Mouse (Mus musculus) c-Kit-positive CD71-negative TER-119-negative erythroid progenitor cells, embryonic 14.5 days (primary cell): Measurements from ENCODE around the gene Apbb2.

Experiments
- DNase-seq: peaks from one replicate; pipeline ENCODE4 v3.0.0-alpha.2; 2013; ENCODE audit warnings: low read depth

Gene Apbb2

DNA sequence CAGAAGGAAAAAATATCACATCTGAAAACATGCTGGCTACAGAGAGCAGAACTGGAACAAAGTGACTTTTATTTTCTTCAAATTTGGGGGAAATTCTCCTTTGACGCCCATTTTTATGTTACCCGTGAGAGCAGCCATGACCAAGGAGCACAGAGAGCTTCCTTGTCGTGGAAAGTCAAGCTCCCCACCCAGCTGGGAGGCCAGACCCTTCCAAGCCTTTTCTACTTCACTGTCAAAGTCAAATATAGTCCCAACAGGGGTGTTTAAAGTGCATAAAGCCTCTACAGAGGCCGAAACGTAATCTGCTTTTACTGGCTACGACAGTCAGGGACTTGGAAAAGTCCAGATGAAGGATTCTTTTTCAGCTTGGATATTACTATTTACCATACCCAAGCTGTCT, 101.1 kb downstream of the Apbb2 start:
- DNase-seq, result no peak

DNA sequence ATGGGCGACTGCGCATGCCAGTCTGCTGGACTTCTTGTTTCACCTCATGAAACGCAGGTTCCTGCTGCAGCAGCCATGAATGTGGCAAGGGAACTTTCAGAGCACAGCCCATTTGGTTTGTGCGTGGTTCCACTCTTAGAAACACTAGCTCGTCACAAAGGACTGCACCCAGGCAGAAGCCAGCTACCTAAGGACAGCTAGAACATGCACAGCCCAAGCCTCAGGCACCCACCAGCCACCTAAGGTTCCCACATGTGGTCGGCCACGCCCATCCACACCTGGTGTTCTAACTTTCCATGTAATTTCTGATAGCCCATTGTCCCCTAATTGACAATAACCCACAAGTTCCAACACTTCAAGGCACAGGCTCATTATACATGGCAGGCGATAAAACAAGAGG, 102.3 kb downstream of the Apbb2 start:
- DNase-seq, result no peak

DNA sequence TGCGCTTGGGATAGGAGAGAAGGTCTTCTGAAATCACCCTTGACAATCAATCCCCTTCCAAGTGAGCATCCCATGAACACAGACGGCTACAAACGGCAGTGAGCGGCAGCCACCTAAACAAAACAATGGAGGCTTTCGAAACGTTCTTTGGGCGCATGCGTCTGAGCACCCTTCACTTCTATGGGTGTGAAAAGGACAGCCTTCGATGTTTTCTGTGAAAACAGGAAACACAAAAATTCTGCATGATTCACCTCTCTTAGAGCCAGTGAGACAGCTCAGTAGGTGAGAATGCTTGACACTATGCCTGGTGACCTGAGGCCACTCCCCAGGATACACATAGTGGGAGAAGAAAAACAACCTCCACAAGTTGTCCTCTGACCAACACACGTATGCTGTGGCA, 103.3 kb downstream of the Apbb2 start:
- no peak for DNase-seq

DNA sequence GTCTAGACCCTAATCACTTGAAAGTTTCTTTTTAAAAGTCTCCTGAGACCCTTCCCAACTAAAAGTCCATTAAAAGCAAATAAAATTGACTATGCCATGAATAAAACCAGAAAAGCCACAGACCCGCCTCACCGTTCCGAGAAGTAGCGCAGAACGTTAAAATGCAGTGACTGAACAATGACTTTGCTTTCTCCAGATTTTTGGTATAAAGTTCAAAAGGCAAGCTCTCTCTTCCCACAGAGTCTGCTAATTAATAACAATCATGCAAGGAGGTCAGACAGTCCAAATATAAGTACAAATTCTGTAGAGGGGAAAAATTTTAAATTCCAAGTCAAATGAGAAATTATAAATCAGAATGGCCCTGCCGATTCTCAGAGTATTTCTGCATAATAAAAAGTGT, 103.9 kb downstream of the Apbb2 start:
- no peak for DNase-seq

DNA sequence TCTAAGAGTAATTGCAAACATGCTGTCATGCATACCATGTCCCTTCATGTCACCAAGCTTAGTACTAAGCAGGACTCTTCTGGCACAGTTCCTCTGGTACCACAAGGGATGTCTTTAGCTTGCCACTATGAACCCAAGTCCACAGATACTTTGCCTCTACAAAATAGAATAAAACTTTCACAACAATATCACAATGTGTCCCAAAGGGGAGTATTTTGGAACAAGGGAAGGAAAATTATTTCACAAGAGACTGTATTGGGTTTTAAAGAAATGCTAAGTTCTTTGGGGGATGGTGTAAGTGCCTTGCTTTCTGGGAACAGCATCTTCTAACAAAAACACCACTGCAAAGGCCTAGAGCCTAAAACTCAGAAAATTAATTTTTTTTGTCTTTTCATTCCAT, 105.2 kb downstream of the Apbb2 start:
- DNase-seq, result no peak

DNA sequence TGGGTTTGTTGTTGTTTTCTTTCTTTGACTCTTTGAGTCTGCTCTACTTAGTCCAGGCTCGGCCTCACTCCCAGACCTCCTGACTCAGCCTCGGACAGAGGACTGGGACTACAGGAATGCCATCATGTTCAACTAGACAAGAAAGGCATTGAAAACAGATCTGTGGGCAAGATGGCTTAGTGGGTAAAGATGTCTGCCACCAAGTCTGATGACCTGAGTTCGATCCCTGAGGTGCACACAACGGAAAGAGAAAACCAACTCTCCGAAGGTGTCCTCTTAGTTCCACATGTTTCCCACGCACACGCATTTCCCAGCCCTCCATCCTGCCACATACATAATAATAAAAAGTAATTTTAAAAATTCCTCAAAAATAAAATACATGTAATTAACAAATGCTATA, 106.1 kb downstream of the Apbb2 start:
- no peak for DNase-seq

DNA sequence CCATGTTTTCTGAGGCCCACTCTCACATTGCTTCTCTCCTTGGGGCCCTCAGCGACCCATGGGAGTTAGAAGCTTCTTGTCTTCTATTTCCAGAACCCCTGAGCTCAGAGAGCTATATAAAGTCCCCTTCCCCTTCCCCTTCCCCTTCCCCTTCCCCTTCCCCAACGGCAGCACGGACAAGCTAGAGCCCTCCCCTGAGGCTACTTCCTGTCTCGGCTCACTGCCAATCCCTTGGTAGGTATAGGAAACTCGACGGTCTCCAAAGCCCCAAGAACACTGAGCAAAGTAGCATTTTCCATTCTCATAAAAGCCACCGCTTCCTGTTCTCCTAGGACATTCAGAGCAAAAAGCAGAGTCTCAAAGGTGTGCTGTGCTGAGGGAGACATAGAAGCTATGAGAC, 107.9 kb downstream of the Apbb2 start:
- no peak for DNase-seq

DNA sequence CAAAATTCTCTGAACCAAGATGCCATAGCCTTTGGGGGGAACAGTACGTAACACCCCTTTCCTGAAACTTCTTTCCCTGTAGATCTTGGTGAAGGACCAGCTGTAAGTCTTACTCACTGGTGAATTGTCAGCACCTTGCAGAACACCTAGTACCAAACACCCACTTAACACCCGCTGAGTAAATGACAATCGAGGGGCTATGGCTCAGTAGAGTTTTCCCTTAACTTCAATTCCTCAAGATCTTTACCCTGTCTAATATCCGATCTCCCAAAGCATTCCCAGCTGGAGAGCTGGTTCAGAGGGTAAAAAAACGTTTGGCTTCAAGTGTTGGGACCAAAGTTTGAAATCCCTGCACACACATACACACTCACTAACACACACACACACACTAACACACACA, 109.4 kb downstream of the Apbb2 start:
- no peak for DNase-seq

DNA sequence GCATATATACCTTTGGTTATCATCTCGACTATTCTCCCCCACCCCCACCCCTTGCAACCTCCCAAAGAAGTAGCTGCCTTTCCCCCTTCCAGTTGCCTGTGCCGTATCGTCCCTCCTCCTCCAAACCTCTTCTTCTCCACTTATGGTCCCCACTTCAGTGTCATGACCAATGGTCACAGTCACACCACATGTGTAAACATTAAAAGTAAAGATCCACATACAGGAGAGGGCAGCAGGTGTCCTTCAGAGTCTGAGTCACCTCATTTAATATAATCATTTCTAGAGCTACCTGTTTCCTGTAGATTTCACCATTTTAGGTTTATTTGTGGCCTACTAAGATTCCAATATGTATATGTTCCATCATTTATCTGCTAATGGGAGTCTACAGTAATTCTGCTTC, 113.0 kb downstream of the Apbb2 start:
- no peak for DNase-seq

DNA sequence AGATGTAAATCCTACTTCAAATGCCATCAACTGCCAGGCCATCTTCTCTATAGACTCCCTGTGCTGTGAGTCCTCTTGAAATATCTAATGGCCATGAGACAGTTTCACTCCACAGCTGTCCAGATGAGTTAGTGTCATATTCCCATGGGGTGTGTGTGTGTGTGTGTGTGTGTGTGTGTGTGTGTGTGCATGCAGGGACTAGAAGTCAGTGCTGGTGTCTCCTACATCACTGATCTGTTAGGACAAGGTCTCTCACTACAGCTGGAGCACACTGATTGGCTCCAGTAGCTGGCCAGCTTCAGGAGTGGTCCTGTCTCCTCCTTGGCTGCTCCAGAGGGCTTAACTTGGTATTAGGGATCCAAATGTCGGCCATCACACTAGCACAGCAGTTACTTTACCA, 113.5 kb downstream of the Apbb2 start:
- DNase-seq, result no peak

DNA sequence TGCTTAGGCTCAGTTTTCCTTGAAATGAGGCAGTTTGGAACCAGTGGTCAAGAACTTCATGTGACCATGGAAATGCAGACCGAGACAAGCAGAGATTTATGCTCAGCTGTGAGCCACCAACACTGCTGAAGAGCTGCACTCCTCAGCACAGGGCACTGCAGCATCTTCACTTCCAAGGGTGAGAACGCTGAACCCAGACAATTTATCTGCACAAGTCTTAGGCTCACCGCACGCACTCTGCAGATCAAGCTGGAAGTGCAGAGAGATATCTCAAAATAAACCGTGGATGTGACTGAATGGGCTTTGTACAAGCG, 114.2 kb downstream of the Apbb2 start:
- no peak for DNase-seq

DNA sequence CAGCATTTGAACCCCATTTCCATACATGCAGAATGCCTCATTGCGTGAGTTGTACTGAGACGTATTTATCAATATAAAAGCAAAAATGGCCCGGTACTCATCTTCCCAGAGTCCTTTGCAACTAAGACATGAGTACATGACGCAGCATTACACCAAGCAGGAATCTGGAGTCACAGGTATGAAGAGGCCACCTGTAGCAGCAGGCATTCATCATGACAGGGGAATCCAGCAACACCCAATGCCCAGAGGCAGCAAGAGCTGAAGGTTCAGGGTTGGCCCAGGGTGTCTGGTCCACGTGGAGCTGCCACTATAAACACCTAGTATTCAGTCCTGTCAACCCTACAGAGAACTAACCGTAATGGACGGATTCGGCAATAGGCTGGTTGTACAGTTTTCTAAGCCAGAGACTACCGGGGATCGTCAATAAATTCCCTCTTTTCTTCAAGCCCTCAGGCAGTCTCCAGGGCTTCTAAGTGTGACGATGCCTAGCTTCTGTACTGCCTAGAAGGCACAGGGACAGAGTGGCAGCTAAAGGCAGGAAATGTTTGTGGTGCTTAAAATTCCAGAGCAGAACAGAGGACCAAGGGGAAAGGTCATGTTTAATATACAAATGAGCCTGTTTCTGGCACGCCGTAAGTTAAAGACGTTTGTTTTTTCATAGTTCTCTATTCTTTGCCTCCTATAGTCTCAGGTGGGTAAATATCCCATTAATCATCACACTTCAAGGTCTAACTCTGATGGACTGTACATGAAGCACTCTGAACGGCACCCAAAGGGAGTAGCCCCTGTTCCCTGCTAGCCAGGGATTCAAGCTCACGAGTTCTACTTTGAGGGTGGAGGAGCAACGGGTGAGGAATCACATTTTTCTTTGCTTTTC, 114.8 kb downstream of the Apbb2 start:
- DNase-seq, result no peak

DNA sequence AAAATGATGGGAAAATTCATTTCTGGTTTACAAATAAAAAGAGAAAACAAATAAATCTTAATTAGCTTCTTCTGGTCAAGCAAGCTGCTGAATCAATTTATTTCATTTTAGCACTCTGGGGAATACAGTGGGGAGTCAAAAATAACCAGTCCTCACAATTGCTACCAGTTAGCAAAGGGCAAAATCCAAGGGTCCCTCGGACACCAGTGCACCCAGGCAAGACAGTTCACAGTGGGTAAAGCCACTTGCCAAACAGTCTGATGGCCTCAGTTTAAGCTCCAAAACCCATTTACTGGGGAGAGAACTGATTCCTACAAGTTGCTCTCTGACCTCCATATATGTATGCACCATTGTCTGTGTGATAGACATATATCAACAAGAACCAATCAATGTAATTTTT, 115.6 kb downstream of the Apbb2 start:
- no peak for DNase-seq

DNA sequence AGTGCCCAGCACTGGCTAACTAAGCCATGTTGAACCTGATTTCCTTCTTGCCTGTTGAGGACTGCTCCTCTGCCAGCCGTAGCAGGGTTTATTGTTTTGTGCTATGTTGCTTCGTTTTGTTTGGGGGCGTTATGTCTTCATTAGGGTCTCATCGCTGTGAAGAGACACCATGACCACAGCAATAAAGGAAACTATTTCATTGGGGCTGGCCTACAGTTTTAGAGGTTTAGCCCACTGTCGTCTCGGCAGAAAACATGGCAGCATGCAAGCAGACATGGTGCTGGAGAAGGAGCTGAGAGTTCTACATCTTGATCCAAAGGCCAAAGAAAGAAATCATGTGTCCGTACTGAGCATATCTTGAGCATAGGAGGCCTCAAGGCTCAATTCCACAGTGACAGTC, 119.0 kb downstream of the Apbb2 start:
- no peak for DNase-seq

DNA sequence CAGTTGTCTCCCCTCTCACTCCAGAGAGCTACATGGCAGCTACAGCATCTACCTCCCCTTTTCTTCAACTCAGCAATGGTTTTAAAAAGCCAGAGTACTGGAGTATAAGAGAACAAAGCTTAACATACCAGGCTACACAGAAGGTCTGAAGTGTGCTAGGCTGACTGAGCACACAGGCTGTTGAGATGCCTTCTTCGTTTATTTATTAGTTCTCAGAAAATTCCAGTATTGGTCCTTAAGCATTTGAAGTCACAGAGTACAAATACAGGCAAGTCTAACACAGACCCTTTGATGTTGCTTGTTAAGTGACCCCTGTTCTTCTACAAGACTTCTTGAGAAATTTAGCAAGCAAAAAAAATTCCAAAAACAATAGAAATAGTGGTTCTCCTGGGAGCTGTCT, 120.4 kb downstream of the Apbb2 start:
- DNase-seq, result no peak

DNA sequence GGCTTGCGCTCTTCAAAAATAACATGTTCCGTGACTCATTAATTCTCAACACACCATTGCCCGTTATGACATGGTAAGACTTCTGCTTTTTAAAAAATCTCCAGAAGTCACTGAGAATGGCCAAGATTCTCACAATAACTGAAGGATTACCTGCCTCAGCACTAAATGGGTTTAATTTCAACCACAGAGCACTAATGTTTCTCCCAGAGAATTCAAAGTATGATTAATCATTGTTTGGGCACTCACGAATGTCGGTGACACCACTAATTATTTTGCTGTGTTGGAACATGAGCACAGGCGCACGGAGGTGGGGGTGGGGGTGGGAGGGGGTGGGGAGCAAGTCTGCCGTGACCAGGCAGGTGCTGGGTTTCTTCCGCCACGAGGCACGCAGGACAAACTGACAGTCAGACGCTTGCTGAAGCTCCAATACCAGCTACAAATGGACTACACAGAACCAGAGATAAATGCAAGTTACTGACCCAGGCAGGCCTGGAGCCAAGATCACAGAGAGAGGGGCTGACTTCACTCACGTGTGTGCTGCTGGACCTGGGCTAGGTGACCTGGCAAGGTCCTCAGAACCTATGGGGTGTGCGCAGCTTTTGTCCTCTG, 121.0 kb downstream of the Apbb2 start:
- DNase-seq, result no peak

DNA sequence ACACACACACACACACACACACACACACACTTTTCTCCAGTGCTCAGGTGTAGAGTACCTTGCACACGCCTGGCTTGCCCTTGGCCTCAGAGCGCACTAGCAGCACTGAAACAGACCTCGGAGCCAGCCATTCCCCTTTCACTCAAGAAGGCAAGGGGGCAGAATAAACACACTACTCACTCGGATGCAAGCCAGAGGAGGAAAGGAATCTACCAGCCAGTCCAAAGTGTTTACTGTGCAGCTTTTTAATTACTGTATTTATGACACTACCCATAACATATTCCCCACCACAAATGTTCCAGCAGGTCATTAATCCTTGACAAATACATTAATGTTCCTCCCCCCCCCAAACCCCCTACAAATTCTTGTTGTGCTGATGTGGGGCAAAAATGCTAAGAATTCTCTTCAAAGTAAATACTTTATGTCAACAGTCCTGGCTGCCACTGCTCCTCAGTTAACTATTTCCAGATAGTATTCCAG, 121.7 kb downstream of the Apbb2 start:
- no peak for DNase-seq

DNA sequence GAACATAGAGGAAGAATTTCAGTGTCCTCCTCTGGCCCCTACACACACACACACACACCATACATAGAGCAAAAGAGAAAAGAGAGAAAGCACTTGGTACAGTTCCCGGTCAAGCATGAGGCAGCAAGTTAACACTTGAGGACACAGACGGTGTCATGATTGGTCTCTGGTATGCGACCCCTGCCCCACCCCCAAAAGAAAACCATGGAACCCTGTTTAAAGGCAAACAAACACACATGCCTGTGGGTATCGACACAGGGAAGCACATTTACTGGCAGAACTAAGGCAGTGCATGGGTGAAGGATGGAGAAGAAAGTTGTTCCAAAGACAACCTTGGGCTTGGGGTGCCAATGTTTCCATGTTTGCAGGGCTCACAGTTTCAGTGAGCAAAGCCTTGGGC, 123.9 kb downstream of the Apbb2 start:
- DNase-seq, result no peak

DNA sequence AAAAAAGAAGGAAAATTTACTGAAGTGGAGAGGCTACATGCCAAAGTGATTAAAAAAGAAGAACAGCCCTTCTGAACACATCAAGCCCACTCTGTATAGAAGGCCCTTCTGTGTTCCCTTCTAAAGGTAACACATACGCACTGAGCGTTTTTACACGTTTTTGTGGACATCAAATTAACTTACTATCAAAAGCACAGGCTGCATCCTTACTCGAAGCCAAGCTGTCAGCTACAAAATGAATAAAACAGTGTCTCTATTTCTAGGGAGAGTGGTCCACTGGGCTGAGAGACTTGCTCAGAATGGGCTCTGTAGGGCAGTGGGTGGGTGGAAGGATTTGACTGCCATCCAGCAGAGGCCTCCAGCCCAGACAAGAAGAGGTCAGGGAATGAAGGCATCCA, 126.0 kb downstream of the Apbb2 start:
- DNase-seq, result no peak

DNA sequence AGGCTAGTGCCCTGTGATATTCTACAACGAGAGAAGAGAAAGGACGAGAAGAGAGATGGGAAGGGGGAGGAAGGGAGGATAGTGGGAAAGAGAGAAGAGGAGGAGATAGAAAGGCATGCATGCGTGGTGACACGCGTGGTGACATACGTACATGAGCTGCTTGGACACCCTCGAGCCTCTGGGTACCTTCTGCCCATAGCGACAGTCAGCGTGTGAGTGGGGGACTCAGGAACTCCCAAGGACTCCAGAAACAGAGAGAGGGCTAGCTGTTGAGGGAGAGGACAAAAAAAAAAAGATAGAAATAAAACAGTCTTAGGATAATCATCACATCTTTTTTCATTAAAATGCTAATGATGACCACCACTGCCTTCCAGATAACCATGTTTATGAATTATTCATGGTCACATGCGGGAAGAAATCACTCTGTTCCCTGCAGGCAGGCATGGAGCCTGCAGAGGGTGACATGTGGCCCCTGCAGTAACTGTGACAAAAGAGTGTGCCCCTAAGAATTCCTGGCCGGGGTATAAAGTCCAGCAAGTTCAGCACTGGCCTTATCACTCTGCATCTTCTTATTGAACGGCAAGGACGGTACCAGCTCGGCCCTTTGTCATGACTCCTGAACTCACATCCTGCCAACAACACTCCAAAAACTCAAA, 126.5 kb downstream of the Apbb2 start:
- no peak for DNase-seq

DNA sequence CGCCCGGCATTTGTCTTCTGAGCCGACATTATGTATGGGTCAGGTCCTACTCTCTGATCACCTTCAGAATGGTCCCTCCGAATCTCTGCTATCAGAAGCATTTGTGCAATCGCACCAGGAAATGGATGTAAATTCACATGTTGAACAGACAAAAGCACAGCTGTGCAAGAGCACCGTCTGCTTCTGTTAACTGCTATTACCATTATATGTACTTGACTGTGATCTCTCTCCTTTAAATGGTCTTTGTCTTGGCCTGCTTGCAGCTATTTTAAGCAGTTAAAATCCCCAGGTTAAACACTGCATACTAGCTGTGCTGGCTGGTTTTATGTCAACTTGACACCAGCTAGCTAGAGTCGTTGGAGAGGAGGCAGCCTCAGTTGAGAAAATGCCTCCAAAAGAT, 132.6 kb downstream of the Apbb2 start:
- no peak for DNase-seq

DNA sequence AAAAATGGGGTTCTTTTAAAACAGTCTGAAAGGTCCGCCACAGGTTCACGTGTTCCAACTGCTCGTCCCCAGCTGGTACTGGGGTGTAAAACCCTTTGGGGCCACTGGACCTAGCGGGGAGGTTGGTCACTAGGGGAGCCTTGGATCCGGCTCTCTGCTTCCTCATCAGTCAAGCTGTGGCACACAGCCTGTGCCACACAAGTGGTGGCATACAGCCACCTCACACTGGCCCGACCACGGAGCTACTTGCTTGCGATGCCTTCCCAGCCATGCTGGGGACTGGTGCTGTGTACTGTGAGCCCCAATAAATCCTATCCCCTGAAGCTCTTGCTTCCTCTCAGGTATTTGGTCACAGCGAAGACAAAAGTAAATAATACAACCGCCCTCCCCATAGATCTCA, 142.3 kb downstream of the Apbb2 start:
- no peak for DNase-seq

DNA sequence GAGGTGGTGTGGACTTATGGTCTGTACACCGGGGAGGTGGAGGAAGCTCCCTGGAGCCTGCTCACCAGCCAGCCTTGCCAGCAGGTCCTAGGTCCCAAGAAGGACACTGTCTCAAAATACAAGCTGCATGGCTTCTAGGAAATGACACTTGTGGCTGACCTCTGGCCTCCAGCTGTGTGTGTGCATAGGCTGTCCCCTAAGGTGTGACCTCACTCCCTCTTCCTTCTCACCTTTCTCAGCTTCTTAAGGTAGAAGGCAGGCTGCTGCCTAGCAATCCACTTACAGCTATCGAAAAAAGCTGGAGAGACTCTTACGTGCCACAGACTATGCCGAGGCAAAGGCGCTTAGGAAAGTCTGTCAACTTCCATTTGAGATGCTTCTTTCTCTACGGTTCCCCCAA, 142.8 kb downstream of the Apbb2 start:
- DNase-seq, result no peak

DNA sequence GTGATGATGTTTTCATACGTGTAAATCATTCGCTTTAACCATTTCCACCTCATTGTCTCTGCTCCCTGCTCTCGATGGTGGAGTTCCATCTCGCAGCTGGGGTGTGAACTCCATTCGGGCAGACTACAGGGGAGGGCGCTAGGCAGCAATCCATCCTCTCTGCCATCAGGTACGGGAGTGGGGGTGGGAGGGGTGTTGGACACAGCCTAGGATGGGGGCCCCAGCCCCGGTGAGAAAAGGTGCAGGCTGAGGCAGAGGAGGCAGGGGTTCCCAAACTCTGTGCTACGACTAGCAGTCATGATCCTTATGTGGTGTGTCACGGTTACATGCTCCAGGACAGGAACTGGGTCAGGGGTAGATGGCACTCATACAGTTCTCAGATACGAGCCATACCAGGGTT, 144.4 kb downstream of the Apbb2 start:
- DNase-seq, result no peak
